Mouse (Mus musculus): ENCODE results near the gene Robo1.

The Robo1 gene

DNA sequence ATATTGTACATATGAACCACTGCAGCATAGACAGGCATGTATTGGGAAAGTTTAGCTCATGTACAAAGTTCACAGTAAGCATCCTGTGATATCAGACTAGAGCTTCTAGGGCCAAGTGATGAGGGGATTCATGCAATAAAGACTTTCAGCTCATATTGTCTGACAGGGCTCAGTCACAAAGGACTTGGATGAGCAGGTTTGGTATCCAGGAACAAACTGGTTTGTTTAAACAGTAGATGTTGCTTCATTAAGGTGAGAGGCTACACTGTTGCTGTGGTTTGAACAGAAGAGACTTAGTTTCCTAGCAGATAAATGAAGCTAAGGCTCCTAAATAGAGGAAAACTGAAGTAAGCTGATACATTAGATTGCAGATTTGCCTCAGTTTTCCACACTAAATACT lies 626.8 kb downstream of the Robo1 start:
- no peak for DNase-seq (ENCODE audit: low spot score)

- DNase-seq (ENCODE audit: low spot score) = no peak
Measured at GRCm38 (mm10) chr16:72937183-72937582, 629.1 kb downstream of the Robo1 start.

- no peak for DNase-seq (ENCODE audit: low spot score)
Measured at GRCm38 (mm10) chr16:72939862-72940261, 631.8 kb downstream of the Robo1 start.

GRCm38 (mm10) chr16:72940786-72941185 lies 632.7 kb downstream of the Robo1 start:
- DNase-seq (ENCODE audit: low spot score) = no peak

- no peak for DNase-seq (ENCODE audit: low spot score)
Measured at GRCm38 (mm10) chr16:72944403-72944802, 636.3 kb downstream of the Robo1 start.

- no peak for DNase-seq (ENCODE audit: low spot score)
Measured at GRCm38 (mm10) chr16:72951969-72952368, 643.9 kb downstream of the Robo1 start.

GRCm38 (mm10) chr16:72959018-72959702 lies 651.1 kb downstream of the Robo1 start:
- no peak for DNase-seq (ENCODE audit: low spot score)

GRCm38 (mm10) chr16:72959823-72960222 lies 651.7 kb downstream of the Robo1 start:
- no peak for DNase-seq (ENCODE audit: low spot score)

DNA sequence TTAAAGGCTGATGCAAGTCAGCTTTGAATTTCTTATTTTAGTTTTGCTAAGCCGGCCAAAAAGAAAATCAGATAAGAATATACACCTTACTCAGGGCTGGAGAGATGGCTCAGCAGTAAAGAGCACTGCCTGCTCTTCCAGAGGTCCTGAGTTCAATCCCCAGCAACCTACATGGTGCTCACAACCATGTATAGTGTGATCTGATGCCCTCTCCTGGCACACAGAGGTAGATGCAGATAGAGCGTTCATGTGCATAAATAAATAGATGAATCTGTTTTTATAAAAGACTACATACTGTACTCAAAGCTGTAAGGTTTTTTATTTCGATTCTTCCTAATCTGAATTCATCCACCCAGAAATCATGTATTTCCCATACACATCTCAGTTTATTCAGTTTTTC lies 655.7 kb downstream of the Robo1 start:
- DNase-seq (ENCODE audit: low spot score) = no peak

DNA sequence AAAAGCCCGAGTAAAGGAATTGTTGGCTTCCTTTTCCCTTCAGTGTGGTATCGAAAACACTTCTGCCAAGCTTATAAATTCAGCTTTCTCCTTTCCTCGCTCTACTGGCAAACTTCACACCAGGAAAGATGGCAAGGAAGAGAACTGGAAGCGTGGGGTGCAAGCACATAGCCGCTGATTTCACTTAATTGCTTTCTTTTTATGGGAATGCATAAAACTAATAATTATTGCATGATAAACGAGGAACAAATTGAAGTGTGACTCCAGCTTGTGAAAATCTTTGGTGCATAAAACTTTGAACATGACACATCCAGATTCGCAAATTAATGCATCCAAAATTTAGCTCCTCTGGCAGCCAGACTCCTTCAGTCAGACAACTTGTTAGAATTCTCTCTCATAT lies 659.4 kb downstream of the Robo1 start:
- no peak for DNase-seq (ENCODE audit: low spot score)

DNA sequence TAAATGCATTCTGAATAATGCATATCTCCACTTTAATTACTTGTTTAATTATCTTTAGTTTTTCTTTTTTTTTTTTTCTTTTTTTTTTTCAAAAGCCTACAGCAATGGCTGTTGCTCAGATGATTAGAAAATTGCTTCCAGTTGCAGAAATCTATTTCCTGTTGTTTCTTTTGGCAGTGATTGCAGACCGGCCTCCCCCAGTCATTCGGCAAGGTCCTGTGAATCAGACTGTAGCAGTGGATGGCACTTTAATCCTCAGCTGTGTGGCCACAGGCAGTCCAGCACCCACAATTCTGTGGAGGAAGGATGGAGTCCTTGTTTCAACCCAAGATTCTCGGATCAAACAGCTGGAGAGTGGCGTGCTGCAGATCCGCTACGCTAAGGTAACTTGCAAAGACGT lies 661.9 kb downstream of the Robo1 start:
- no peak for DNase-seq (ENCODE audit: low spot score)

GRCm38 (mm10) chr16:72973685-72974084 lies 665.6 kb downstream of the Robo1 start:
- DNase-seq (ENCODE audit: low spot score) = no peak

- DNase-seq (ENCODE audit: low spot score) = no peak
Measured at GRCm38 (mm10) chr16:72974681-72975080, 666.6 kb downstream of the Robo1 start.

- DNase-seq (ENCODE audit: low spot score) = no peak
Measured at GRCm38 (mm10) chr16:72976849-72977576, 668.9 kb downstream of the Robo1 start.

DNA sequence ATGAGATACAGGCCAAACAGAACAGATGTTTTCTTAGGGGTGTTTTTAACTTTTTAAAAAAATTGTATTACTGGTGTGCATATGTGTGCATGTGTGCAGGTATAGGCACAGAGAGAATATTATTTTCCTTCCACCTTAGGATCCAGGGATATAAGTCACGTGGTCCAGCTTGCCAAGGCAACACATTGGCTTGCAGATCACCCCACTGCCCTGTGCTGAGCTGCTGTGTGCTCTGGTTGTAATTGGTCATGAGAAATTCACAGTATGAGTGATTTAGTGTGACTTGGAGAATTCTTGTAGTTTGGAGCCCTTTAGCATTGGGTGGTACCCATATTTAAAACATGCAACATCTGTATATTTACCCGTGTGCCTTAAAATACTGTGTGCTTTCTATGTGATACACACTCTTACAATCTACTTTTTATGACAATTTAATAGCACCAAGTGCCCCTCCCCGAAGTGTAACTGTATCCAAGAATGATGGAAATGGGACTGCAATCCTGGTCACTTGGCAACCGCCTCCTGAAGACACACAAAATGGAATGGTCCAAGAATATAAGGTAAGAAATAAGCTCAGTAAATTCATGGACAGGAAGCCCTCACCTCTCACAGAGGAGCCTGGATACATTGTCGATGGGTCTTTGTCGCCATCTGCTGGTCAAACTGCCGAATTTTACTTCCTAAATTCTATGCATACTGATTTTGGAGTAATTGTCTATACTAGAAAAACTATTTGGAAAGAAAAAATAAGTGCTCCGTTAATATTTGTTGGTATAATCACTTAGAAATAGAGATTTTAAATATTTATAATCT lies 671.5 kb downstream of the Robo1 start:
- peak; percentile 76 for DNase-seq (ENCODE audit: low spot score)

DNA sequence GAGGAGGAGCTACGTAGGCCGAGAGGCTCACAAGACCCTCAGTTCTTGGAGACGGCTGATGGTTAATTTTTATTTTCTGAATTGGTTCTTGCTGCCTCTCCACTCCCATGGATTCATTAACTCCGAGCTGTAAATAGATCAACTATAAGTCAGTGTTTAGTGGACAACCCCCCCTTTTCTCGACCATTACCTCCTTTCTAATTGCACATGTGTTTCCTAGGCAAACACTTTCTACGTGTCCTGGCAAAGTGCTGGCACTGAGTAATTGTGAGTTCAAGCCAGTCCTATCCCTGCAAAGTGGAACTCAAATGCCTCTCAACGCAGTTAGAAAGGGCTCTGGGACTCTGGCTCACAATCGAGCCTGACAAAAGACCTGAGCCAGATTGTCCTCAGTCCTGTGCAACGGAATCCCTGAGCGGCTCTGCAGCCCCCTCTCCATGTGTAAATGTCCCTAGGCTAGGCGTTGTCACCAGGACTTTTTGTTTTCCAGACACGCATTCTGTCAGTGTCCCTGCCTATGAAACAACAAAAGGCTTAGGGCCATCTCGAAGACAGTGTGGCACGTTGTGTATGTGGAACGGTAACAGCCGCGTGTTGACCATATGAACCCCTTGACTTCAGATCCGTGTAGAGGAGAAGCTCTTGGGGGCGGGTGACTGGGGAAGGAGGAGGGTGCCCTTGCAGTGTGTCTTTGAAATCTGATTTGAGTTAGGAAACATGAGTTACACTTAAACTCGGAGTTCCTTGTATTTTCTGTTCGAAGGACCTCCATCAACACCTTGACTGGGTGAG lies 682.5 kb downstream of the Robo1 start:
- DNase-seq (ENCODE audit: low spot score) = no peak

DNA sequence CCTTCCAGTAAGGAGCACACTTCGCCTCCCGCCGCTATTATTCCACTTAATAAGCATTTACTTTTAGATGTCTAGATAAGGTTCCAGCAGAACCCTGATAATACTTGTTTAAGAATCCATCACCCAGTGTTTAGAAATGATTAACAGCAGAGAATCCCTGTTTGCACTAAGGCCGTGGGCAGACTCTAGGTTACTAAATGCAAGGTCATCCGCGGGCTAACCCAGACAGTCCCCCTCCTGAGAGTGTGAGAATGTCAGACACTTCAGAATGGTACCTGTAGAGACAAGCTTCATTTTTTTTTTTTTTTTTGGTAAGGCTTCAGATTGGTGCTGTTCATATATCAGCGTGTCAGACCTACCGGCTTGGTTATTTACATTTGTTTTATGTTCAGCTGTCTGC lies 685.1 kb downstream of the Robo1 start:
- no peak for DNase-seq (ENCODE audit: low spot score)

DNA sequence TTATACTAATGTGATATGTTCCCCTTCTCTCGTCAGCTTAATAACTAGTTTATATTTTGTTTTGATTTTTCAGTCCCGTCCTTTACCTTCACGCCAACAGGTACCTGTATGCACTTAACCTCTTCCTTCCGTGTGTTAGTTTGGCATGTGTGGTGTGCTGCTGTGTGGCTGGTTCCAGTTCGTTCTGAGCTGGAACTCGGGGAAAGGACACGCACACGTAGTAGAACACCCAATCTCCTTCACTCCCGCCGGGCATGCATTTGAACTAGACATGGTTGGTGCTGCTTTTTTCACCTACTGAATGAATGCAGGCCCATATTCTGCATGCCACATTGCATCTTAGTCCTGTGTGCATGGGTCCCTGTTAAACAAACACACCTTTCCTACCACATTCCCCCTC lies 685.5 kb downstream of the Robo1 start:
- DNase-seq (ENCODE audit: low spot score) = no peak

GRCm38 (mm10) chr16:72995251-72995954 lies 687.3 kb downstream of the Robo1 start:
- DNase-seq (ENCODE audit: low spot score) = peak; percentile 52

- DNase-seq (ENCODE audit: low spot score) = no peak
Measured at GRCm38 (mm10) chr16:72995955-72996535, 687.9 kb downstream of the Robo1 start.

- no peak for DNase-seq (ENCODE audit: low spot score)
Measured at GRCm38 (mm10) chr16:72998677-72999076, 690.6 kb downstream of the Robo1 start.

All from adipocyte (in vitro differentiated cells).